Mouse (Mus musculus) G1E (cell line): Measurements from ENCODE around the gene Rnf212. TPM values are rescaled to one million over a fixed set of nuclear protein-coding genes. Genes with fewer than 3 reads are reported as not detected.
"Not testable (repeated sequence)": the region's sequence is repeated elsewhere in the genome, so short reads cannot be mapped to it uniquely, and the experiment has no call there.

Experiments used
- ATAC-seq: 2 replicates; pipeline ENCODE4 v1.8.0; 2016; ENCODE audit warnings: mild to moderate bottlenecking; ENCODE audit not compliant: insufficient number of reproducible peaks, poor library complexity, low FRiP score, severe bottlenecking; ENCODE audit errors: extremely low read depth
- DNase-seq: peaks from one replicate; pipeline ENCODE4 v3.0.0; 2012; ENCODE audit warnings: low spot score
- H3K27me3 ChIP-seq: 2 replicates; pipeline ENCODE4 v1.6.1; 2012; ENCODE audit warnings: mild to moderate bottlenecking, low read length, inconsistent platforms; ENCODE audit not compliant: insufficient read depth
- H3K36me3 ChIP-seq: replicated peaks from 2 replicates; pipeline ENCODE3; 2012; ENCODE audit warnings: mild to moderate bottlenecking, inconsistent platforms
- H3K4me1 ChIP-seq: 2 replicates; pipeline ENCODE4 v1.6.1; 2012; ENCODE audit warnings: low read depth, low read length, inconsistent platforms, mixed read lengths; ENCODE audit not compliant: insufficient read depth
- H3K4me3 ChIP-seq: 2 replicates; pipeline ENCODE4 v1.5.1; 2012; ENCODE audit warnings: low read depth, mild to moderate bottlenecking, inconsistent platforms, low read length, moderate library complexity, mixed read lengths
- H3K9me3 ChIP-seq: replicated peaks from 2 replicates; pipeline ENCODE4 v1.6.1; 2012; ENCODE audit warnings: inconsistent platforms
- CTCF ChIP-seq: IDR thresholded peaks from 2 replicates; pipeline ENCODE4 v1.5.1; 2012; ENCODE audit warnings: low read depth, low read length, inconsistent platforms, mixed read lengths
- GATA1 ChIP-seq: IDR thresholded peaks from 2 replicates; pipeline ENCODE4 v1.6.1; 2012; ENCODE audit warnings: borderline replicate concordance, low read length, inconsistent platforms, mixed read lengths
- GATA2 ChIP-seq: IDR thresholded peaks from 2 replicates; pipeline ENCODE4 v1.6.1; 2012; ENCODE audit warnings: low read depth, low read length, inconsistent platforms, borderline replicate concordance
- POLR2AphosphoS5 ChIP-seq: IDR thresholded peaks from 2 replicates; pipeline ENCODE4 v1.6.1; 2012; ENCODE audit warnings: low read depth, low read length, inconsistent platforms; ENCODE audit not compliant: insufficient replicate concordance
- TAL1 ChIP-seq: conservative IDR thresholded peaks from 2 replicates; pipeline ENCODE4 v1.6.1; 2012; ENCODE audit warnings: low read depth, low read length, inconsistent platforms, mixed read lengths
- polyA plus RNA-seq: library from polyadenylated mRNA; stranded (reverse); fragments of >175 nt; gene quantifications from 2 replicates; pipeline ENCODE4 v1.2.3, GENCODE M21; 2012
- total RNA-seq, 2 experiments: library from RNA; stranded (forward) in 1 of 2; stranded (reverse) in 1 of 2; fragments of 200-1000 nt in 1 of 2; fragments of >200 nt in 1 of 2; fragmentation: Nextera tagmentation in 1 of 2; gene quantifications; 2 replicates each; pipeline ENCODE4 v1.2.3; 2014 to 2017

The Rnf212 gene
- total RNA-seq (2014; fragmentation: Nextera tagmentation) (not detected in 2 replicates), total RNA-seq (2017) (not detected in 2 replicates), polyA plus RNA-seq (not detected in 2 replicates)

DNA sequence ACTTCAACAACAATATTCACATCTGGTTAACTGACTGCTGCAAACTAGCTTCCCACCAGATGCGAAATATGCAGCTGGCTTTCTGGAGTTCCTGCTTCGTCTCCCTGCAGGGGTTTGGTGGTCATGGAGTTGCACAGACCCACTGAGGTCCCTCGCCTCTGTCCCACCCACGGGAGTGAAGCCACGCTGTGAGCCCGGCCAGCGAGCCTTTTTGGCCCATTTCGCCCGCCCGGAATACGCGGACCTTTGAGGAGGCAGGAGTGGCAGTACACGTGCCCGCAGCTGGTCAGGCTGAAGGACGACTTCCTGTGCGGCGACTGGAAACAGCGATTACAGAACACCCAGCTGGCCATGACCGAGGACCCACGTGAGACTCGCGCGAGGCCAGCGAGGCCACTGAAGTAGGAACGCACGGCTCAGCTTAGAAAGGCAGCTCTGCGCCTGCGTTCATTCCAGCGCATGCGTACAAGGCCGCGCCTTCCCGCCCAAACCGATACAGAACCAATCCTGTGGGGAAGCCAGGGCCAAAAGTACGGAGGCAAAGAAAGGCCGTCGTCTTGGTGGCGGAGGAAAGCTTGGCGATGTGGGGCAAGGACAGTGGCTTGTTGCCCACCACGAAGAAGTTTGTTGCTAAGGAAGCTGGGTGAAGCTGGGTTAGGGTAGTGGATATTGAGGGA, at the start of gene Rnf212:
Gene Rnf212, minus strand, starts transcription at position 353 of the 677 bp plus-strand sequence.
- TF ChIP-seq GATA2 (no peak), CTCF (no peak), TAL1 (no peak), GATA1 (no peak), POLR2AphosphoS5 (no peak)
- Histone ChIP-seq H3K4me3 (no peak within 1 kb of the TSS), H3K36me3 (no peaks in the 10 kb centered on the region), H3K4me1 (no peaks in the 10 kb centered on the region), H3K27me3 (peaks cover 4% of the 10 kb centered on the region; the same call in 1 of the 2 replicates), H3K9me3 (no peaks in the 10 kb centered on the region)
- ATAC-seq (no peak), DNase-seq (no peak)

DNA sequence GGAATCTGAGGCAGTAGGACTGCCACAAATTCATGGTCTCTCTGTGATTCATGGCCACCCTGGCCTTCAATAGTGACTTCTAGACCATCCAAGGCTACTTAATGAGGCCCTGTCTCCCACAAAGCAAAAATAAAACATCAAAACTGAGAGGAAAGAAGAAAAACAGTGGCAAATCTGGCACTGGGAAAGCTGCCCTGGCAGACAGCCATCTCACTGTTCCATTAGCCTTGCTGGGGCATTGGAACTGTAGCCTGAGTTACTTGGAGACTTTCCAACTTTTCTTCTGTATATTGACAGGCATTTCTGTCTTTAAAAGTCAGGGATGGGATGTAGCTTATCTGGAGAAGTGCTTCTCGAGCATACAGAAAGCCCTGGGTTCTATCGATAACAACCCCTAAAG, 48.5 kb upstream of the Rnf212 start:
- H3K27me3 ChIP-seq, result no peaks in the 10 kb centered on the region
- H3K4me1 ChIP-seq, result no peaks in the 10 kb centered on the region
- no peaks in the 10 kb centered on the region for H3K36me3 ChIP-seq
- ATAC-seq, result no peak
- no peak overlapping the region for H3K4me3 ChIP-seq
- no peaks in the 10 kb centered on the region for H3K9me3 ChIP-seq
- no peak for DNase-seq
- no peak for TF ChIP-seq GATA2

- not testable (repeated sequence) for DNase-seq, H3K9me3 ChIP-seq, H3K4me3 ChIP-seq, H3K27me3 ChIP-seq, H3K36me3 ChIP-seq, ATAC-seq, H3K4me1 ChIP-seq
Observed at GRCm38 (mm10) chr5:108808750-108809149, 34.0 kb upstream of the Rnf212 start, which contains the start of gene Vmn2r8. Gene Vmn2r8 (minus strand): TSS chr5:108808850.

- Histone ChIP-seq H3K4me3 (no peak overlapping the region), H3K4me1 (no peaks in the 10 kb centered on the region), H3K9me3 (no peaks in the 10 kb centered on the region), H3K36me3 (no peaks in the 10 kb centered on the region), H3K27me3 (no peaks in the 10 kb centered on the region)
- ATAC-seq, result no peak
- DNase-seq, result no peak
- no peak for TF ChIP-seq GATA2
- no peak for TF ChIP-seq CTCF
- TF ChIP-seq TAL1, result no peak
- TF ChIP-seq POLR2AphosphoS5, result no peak
- no peak for TF ChIP-seq GATA1
Observed at GRCm38 (mm10) chr5:108803646-108804045, 28.9 kb upstream of the Rnf212 start.

DNA sequence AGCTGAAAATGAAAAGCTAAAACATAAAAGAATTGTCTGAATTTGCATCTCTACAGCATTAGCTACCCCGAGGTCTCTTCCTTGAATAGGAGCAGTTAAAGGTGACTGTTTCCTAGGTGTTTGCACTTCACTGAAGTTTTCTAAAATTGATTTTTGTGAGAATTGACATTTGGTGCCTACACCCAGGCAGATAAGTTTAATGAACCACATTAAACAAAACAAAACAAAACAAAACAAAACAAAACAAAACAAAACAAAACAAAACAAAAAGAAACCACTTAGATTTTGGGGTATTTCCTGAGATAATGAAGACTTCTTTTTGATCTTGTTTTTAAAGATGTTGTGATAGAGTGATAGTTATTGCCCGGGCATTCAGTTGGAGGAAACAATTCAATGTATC, 20.5 kb upstream of the Rnf212 start, which contains the start of gene Tmed11:
Gene Tmed11, minus strand, starts transcription at position 101 of the 400 bp plus-strand sequence.
- H3K9me3 ChIP-seq, H3K36me3 ChIP-seq, DNase-seq, ATAC-seq, H3K4me3 ChIP-seq, H3K4me1 ChIP-seq, H3K27me3 ChIP-seq: not testable (repeated sequence)

DNA sequence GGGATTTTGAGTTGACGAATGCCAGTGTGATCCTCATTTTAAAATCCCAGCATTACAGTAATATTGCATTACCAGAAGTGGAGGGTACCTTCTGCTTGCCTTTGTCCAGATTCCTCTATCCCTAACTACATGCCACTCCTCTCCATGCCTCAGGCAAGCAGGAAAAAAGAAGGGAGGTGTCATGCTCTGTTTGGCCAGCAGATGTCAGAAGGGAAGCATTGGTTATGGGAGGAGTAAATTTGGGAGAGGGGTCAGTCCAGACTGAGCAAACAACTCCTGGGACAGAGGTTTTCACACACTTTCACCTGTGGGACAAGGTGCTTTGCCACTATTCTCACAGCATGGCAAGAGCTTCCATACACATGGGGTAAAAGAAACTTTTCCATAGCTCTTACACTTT, 15.6 kb upstream of the Rnf212 start:
- not testable (repeated sequence) for H3K4me1 ChIP-seq, H3K36me3 ChIP-seq, H3K27me3 ChIP-seq, H3K9me3 ChIP-seq, ATAC-seq, H3K4me3 ChIP-seq, DNase-seq

DNA sequence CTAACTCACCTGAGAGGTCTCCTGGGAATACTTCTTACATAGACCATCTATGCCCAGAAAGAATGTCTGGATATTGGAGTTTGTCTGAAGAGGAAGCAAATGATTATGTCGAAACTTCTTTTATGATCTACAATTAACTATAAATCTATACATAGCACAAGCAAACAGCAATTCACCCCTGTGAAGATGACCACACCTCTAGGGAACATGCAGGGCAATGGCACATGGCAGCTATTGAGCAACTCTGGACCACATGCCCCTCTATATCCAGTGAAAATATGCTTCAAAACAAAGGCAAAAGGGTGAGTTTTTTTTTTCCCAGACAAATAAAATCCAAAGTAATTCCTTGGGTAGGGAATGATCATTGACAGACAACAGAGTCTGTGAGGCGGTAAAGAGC, 14.8 kb downstream of the Rnf212 start:
- TF ChIP-seq GATA2, result no peak
- TF ChIP-seq CTCF, result no peak
- no peak for TF ChIP-seq TAL1
- no peak for TF ChIP-seq POLR2AphosphoS5
- no peak for TF ChIP-seq GATA1
- Histone ChIP-seq H3K9me3 (no peaks in the 10 kb centered on the region), H3K4me1 (no peaks in the 10 kb centered on the region), H3K36me3 (no peaks in the 10 kb centered on the region), H3K4me3 (no peak overlapping the region), H3K27me3 (no peaks in the 10 kb centered on the region; the same call in 1 of the 2 replicates)
- DNase-seq (no peak), ATAC-seq (no peak)
